Mouse (Mus musculus): ENCODE results near the gene Tiam1.

GRCm38 (mm10) chr16:89812891-89813290, 330.7 kb downstream of the Tiam1 start:
- TF ChIP-seq CTCF (IDR thresholded peaks at IDR 0.05; ENCODE audit: low read depth, low read length): no peak
- TF ChIP-seq GATA2 (IDR thresholded peaks at IDR 0.05; ENCODE audit: borderline replicate concordance, low read depth, low read length): no peak
- no peak for TF ChIP-seq TAL1 (conservative IDR thresholded peaks at IDR 0.05; ENCODE audit: low read depth, low read length)
